Mouse (Mus musculus) myocyte (in vitro differentiated cells): ENCODE data around the gene Pkp2.

Experiments
- E2F4 ChIP-seq: IDR thresholded peaks from one replicate; pipeline ENCODE4 v1.6.1; 2011; ENCODE audit warnings: mild to moderate bottlenecking, control low read depth, moderate library complexity; ENCODE audit not compliant: insufficient read depth
- MAX ChIP-seq: IDR thresholded peaks from one replicate; pipeline ENCODE4 v1.6.1; 2011; ENCODE audit warnings: low read depth, mild to moderate bottlenecking, control low read depth
- POLR2A ChIP-seq: IDR thresholded peaks from one replicate; pipeline ENCODE4 v1.6.1; 2011; ENCODE audit warnings: low read depth, mild to moderate bottlenecking, control low read depth, moderate library complexity; ENCODE audit not compliant: insufficient read length

DNA sequence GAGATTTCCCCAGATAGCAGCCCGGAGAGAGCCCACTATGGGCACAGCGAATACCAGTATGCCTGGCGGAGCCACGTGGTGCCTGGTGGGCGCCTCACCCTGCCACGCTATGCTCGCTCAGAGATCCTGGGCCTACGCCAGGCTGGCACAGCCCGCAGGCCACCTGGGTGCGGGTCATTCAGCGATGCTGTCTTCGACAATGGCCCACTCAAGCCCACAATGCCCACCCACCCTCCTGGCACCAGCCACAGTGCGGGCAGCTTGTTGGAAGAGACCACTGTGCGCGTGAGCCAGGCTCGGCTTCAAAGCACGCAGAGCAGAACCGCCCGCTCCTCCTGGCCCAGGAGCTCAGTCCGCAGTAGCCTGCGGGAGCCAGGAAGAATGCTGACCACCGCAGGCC, 12.7 kb downstream of the Pkp2 start:
- no peak for TF ChIP-seq MAX
- TF ChIP-seq POLR2A, result no peak
- no peak for TF ChIP-seq E2F4
